Mouse (Mus musculus): ENCODE data around the gene P2ry10b.

P2ry10b gene

DNA sequence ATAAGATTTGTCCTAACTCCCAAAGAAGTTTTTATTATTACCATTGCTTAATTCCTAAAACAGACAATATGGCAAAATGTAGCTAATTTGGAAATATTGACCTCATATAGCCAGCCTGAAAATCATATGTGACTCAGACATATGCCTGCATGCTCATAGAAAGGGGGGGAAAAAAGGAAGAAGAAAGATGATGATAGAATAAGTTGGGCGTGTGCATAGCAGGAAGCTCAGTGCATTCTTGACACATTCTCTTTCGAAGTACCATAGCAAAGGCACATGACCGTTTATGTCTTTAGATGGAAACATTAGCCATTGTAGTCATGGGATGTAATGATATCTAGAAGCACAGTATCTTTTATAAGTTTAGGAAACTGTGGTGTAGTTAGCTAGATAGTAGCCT is at the start of gene P2ry10b:
Gene P2ry10b, plus strand, starts transcription at position 247 of the 400 bp plus-strand sequence.
- DNase-seq: no peak

DNA sequence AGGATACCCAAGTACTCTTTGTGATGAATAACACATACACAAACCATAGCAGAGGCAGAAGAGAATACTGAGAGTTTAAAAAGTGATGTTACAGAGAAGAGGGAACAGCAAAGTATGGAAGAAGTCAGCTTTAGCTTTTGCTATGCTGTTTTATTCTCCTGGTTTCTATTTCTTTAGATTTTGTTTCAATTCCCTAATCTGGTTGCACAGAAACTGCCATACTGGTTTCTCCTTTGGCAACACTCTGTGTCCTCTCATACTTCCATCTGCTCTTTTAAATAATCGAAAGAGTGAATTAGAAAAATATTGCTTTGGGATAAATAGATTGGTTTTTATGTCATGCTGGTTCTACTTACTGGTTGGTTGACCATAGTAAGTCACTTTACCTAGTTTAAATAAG is 32.4 kb upstream of the P2ry10b start:
- DNase-seq: no peak

- no peak for DNase-seq
These were observed 31.7 kb upstream of the P2ry10b start for GRCm38 (mm10) chrX:107116987-107117386.

DNA sequence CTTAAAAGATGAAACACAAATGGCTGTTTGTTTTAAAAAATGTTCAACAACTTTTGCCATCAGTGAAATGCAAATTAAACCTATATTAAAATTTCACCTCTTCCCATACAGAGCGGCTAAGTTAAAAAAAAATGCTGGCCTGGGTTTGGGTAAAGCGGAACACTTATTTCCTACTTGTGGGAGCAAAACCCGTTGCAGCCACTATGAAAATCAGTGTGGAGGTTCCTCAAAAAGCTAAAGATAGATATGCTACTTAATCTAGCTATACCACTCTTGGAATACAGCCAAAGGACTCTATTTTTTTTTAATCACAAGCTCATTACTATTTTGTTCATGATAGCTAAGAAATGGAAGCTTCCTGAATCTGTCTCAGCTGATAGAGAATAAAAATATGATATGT is 5.5 kb upstream of the P2ry10b start:
- DNase-seq: no peak

DNA sequence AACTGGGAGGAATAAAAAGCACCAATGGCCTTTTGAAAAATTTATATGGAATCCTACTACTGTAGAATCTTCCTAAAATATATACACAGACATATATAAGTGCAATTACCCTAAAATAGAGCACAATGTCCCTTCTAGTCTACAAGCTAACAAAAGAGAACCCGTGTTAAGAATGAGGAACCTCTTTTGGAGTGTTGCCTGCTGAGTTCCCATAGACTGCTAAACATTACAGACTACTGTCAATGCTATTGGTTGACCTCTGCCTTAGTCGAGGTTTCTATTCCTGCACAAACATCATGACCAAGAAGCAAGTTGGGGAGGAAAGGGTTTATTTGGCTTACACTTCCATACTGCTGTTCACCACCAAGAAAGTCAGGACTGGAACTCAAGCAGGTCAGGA is 4.8 kb upstream of the P2ry10b start:
- DNase-seq: no peak

- no peak for DNase-seq
These were observed 765 bp downstream of the P2ry10b start for GRCm38 (mm10) chrX:107149391-107149993.

DNA sequence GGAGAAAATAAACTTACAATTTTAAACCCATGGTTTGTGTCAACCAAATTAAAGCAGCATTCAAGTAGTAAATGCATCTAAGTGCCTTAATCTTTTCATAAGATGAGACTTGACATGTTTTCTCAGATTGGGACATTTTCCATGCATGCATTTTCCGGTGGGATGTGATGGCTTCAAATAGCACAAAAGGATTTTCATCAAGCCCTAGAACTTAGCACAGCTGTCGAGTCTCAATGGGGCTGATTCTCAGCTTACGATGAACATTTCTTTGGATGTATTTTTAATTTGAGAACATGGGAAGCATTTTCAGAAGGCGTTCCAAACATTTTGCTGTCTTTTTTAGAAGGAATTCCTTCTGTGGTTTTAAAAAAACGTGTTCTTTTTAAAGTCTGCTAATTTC is 1.3 kb downstream of the P2ry10b start:
- DNase-seq: no peak

GRCm38 (mm10) chrX:107150752-107151515 is 2.2 kb downstream of the P2ry10b start:
- no peak for DNase-seq

- DNase-seq: no peak
These were observed 7.3 kb downstream of the P2ry10b start for GRCm38 (mm10) chrX:107156021-107156420.

DNA sequence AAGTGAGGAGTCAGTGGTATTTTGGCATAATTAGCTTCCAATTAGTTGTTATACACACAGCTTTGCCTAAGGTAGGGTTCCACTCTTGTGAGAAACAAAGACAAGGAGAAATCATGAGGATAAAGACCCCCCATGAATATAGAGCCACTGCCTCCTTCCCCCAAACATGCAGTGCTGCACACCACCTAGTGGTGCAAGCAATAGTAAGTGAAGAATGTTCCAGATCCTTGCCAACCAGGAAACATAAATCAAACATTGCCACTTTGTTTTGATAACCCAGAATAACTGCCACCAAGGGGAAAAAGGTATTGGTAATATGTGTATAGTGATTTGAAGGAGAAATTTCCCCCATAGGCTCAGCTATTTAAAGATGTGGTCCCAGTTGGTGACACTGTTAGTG is 11.8 kb downstream of the P2ry10b start:
- peak; percentile 24 for DNase-seq

DNA sequence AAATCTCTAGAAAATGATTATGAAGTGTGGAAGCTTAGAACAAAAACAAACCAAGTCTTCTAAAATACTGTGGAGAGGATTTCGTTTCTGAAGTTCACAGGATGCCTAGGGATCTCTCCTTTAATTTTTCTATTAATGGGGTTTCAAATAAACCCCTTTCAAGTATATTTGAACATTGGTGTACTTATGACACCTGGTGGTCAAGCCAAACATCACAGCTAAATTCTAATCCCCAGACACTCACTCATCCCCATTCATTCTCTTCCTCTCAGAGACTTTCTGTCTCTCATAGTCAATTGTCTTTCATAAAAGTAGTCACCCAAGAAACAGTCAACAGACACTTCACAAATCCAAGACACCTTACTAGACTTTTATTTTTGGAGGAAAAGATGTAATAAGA is 19.6 kb downstream of the P2ry10b start:
- no peak for DNase-seq

GRCm38 (mm10) chrX:107169128-107169527 is 20.4 kb downstream of the P2ry10b start:
- DNase-seq: no peak

- DNase-seq: no peak
These were observed 30.0 kb downstream of the P2ry10b start for GRCm38 (mm10) chrX:107178742-107179141.

- DNase-seq: no peak
These were observed 68.9 kb downstream of the P2ry10b start for GRCm38 (mm10) chrX:107217577-107218090.

All from kidney, adult 9 months (tissue).